Mouse (Mus musculus) liver, adult 2 months (tissue): ENCODE data around the gene Prss32.
A peak's percentile ranks its signal among the peaks of the same experiment; 100 is the strongest.

ENCODE experiments used
- CTCF ChIP-seq: fragments of 200-500 bp; IDR thresholded peaks from 2 replicates; pipeline ENCODE4 v1.5.1; 2011; ENCODE audit warnings: low read depth, low read length, control low read depth
- POLR2A ChIP-seq: fragments of 200-500 bp; IDR thresholded peaks from 2 replicates; pipeline ENCODE4 v1.6.1; 2011; ENCODE audit warnings: low read length, control low read depth; ENCODE audit not compliant: insufficient read depth; ENCODE audit errors: extremely low read depth

DNA sequence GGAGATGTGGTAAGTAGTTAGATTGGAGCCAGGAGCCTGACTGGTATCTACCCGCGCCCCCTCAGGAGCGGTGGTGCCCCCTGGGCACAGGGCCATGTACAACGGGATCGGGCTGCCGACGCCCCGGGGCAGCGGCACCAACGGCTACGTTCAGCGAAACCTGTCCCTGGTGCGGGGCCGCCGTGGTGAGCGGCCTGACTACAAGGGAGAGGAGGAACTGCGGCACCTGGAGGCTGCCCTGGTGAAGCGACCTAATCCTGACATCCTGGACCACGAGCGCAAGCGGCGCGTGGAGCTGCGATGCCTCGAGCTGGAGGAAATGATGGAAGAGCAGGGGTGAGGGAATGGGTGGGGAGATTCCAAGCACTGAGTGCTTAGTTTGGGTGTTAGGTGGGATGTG, 36.8 kb upstream of the Prss32 start:
- TF ChIP-seq CTCF: peak; percentile 44
- no peak for TF ChIP-seq POLR2A
